Mouse (Mus musculus) NIH3T3 (cell line): ENCODE results near the gene Ppfia1.
A peak's percentile ranks its signal among the peaks of the same experiment; 100 is the strongest.

Source experiments
- DNase-seq: peaks from one replicate; pipeline ENCODE4 v3.0.0-alpha.2; 2012; ENCODE audit warnings: low read depth

Gene Ppfia1

GRCm38 (mm10) chr7:144549904-144550566 lies 3.5 kb downstream of the Ppfia1 start:
- DNase-seq: peak; percentile 31

GRCm38 (mm10) chr7:144545231-144545630 lies 8.3 kb downstream of the Ppfia1 start:
- no peak for DNase-seq

- DNase-seq: no peak
Observed at GRCm38 (mm10) chr7:144541351-144541750, 12.2 kb downstream of the Ppfia1 start.

- DNase-seq: no peak
Observed at GRCm38 (mm10) chr7:144539146-144539545, 14.4 kb downstream of the Ppfia1 start.

GRCm38 (mm10) chr7:144538030-144538644 lies 15.4 kb downstream of the Ppfia1 start:
- no peak for DNase-seq

GRCm38 (mm10) chr7:144536367-144536766 lies 17.2 kb downstream of the Ppfia1 start:
- no peak for DNase-seq

- DNase-seq: peak; percentile 64
Observed at GRCm38 (mm10) chr7:144534773-144535172, 18.8 kb downstream of the Ppfia1 start.

- DNase-seq: no peak
Observed at GRCm38 (mm10) chr7:144531585-144532378, 21.7 kb downstream of the Ppfia1 start.

GRCm38 (mm10) chr7:144529851-144530250 lies 23.7 kb downstream of the Ppfia1 start:
- DNase-seq: no peak

GRCm38 (mm10) chr7:144527723-144528221 lies 25.8 kb downstream of the Ppfia1 start:
- peak; percentile 58 for DNase-seq

- DNase-seq: no peak
Observed at GRCm38 (mm10) chr7:144526649-144527048, 26.9 kb downstream of the Ppfia1 start.

GRCm38 (mm10) chr7:144524427-144525191 lies 28.9 kb downstream of the Ppfia1 start:
- DNase-seq: no peak

- DNase-seq: no peak
Observed at GRCm38 (mm10) chr7:144523415-144523814, 30.1 kb downstream of the Ppfia1 start.

GRCm38 (mm10) chr7:144521927-144522326 lies 31.6 kb downstream of the Ppfia1 start:
- DNase-seq: no peak

- DNase-seq: no peak
Observed at GRCm38 (mm10) chr7:144519852-144520251, 33.7 kb downstream of the Ppfia1 start.

- no peak for DNase-seq
Observed at GRCm38 (mm10) chr7:144516711-144517110, 36.8 kb downstream of the Ppfia1 start.

- DNase-seq: no peak
Observed at GRCm38 (mm10) chr7:144509090-144509489, 44.4 kb downstream of the Ppfia1 start.

- DNase-seq: no peak
Observed at GRCm38 (mm10) chr7:144506807-144507206, 46.7 kb downstream of the Ppfia1 start.

- no peak for DNase-seq
Observed at GRCm38 (mm10) chr7:144503959-144504358, 49.6 kb downstream of the Ppfia1 start.

GRCm38 (mm10) chr7:144492931-144493330 lies 60.6 kb downstream of the Ppfia1 start:
- no peak for DNase-seq

GRCm38 (mm10) chr7:144490201-144490873 lies 63.2 kb downstream of the Ppfia1 start:
- no peak for DNase-seq
